Mouse (Mus musculus) left cerebral cortex, adult 2 months (tissue): ENCODE measurements at regions not wholly inside any gene's neighbourhood (a gene's known extent, or its start where the extent isn't known, plus 50 kb on each side); places are given as distances from the start of the nearest gene placed in this dataset.

Experiments used
- DNase-seq, 2 experiments: peaks; one replicate each; pipeline ENCODE4 v3.0.0; 2021 to 2022; ENCODE audit warnings: low spot score in 2 of 2, mixed read lengths in 1 of 2; ENCODE audit errors: extremely low spot score in 1 of 2
- H3K27ac ChIP-seq: fragments of 200-600 bp; 2 replicates; pipeline ENCODE4 v1.8.1; 2022
- H3K4me3 ChIP-seq: fragments of 200-600 bp; 2 replicates; pipeline ENCODE4 v1.8.1; 2022
- CTCF ChIP-seq: fragments of 200-600 bp; IDR thresholded peaks from 2 replicates; pipeline ENCODE4 v1.8.1; 2022; ENCODE audit warnings: antibody characterized with exemption, mild to moderate bottlenecking, moderate library complexity
- intact Hi-C: fragments of 180-260 bp; cut with DNase I; formaldehyde crosslinking; loops from one replicate; pipeline ENCODE4 v1.15.1; 2025

DNA sequence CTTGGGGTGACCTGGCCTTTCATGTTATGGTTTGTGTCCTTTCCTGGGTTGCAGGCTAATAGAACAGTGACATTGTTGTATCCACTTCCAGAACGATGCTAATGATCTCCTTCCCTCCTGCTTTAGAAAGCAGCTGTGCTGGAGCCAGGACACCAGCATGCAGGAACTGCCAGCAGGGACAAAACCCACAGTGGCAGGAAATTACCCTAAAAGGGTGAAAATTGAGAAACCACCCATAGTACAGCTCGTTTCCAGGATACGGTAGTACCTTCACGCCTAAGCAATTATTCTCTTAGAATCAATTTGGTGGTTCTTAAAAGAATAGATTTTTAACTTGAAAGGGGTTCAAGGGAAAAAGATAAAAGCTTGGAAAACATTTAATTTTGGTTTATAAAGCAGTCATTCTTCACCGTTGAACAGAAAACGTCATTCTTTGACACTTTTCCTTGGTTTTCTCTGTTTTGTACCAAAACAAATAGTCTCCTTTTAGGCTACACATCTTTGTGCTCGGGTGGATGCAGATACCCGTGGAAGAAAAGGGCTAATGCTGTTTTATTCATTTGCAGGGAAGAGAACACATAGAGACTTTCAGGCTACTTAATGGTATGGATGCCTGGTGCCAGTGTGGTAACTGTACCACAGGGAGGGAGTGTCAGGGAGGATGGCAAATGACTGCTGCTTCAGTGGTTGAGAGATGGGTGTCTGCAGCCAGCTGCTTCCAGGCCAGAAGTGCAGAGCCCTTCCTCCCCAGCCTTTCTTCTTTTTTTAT, 394.5 kb downstream of the Igsf11 start:
- DNase-seq = no peak
- TF ChIP-seq CTCF = no peak
- Histone ChIP-seq H3K27ac (no peak overlapping the region), H3K4me3 (no peak overlapping the region)
- intact Hi-C loops = no loop called here

DNA sequence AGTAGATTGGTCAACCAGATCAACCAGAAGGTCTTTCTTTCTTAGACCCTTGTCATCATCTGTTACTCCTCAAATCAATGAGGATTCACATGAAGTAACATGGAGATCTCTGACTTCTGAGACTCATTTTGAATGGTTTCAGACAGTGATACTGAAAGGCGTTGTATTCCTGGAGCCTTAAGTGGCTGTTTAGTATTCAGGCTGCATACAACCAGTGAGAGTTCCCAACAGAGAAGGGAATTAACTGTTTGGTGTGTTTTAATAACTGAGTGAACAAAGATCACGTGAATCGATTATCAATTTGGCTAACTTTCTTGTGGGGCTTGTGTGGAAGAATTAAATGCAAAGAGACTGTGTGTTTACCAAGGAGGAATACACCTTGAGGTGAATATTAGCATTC, 406.4 kb downstream of the Igsf11 start:
- Histone ChIP-seq H3K4me3 (no peak overlapping the region), H3K27ac (no peak overlapping the region)
- intact Hi-C loops = no loop called here
- no peak for DNase-seq
- no peak for TF ChIP-seq CTCF

DNA sequence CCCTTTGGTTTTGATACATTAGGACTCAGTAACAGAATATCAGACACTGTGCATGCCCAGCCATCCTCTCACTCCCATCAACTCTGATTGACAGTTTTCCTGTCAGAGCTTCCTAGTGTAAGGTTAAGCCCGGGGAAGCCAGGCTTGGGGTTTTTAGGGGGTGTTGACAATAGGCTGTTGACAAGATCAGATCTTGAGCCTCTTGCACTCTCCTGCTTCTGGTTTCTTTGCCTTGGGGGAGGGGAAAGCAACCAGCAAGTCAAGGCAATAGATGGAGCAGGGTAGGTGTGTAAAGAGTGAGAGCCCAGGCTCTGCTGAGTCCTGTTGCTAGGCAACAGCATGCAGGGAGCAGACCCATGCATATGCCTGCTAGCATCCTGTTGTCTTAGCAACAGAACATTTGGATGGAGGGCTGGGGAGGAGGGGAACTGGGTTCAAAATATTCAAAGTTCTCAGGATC, 410.5 kb downstream of the Igsf11 start:
- DNase-seq = peak; percentile 49 to 65
- H3K4me3 ChIP-seq = no peak overlapping the region
- H3K27ac ChIP-seq = peak overlapping the region; percentile 66; the same call in 1 of the 2 replicates
- no peak for TF ChIP-seq CTCF
- intact Hi-C loops = no loop called here

GRCm38 (mm10) chr16:39303371-39303770, 410.9 kb downstream of the Igsf11 start:
- intact Hi-C loops = no loop called here
- Histone ChIP-seq H3K27ac (no peak overlapping the region; the same call in 1 of the 2 replicates), H3K4me3 (no peak overlapping the region)
- no peak for TF ChIP-seq CTCF
- DNase-seq = no peak

DNA sequence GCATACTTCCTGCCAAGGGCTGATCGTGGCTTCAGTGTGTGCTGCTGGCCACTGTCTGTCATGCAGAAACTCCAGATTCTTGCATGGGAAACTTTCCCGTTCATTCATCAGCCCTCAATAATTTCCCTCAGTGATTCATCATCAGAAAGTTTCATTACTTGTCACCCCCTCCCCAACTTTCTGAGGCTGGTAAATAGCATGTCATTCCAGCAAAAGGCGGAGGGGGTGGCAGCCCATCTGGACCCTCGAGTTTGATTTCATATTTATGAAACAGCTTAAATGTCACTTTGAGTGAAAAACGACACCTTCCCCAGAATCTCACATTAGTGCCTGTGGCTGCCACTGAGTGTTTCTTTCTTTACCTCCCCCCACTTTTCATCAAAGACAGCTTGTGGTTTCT, 415.5 kb downstream of the Igsf11 start:
- intact Hi-C loops = no loop called here
- Histone ChIP-seq H3K27ac (no peak overlapping the region), H3K4me3 (no peak overlapping the region)
- no peak for TF ChIP-seq CTCF
- DNase-seq = no peak

- H3K27ac ChIP-seq = 0 out of 2 replicates have a peak overlapping the region, but pooled peaks have one; percentile 40
- peak; percentile 90 for TF ChIP-seq CTCF
- DNase-seq = peak; percentile 85 to 86
- H3K4me3 ChIP-seq = no peak overlapping the region
- intact Hi-C loops = loop anchor here (2.0 to 5.0 kb wide), 2 partner anchors 205 to 668 kb away; partner anchors contain the start of gene Lsamp
Observed at GRCm38 (mm10) chr16:39316752-39317594, 424.5 kb downstream of the Igsf11 start.

DNA sequence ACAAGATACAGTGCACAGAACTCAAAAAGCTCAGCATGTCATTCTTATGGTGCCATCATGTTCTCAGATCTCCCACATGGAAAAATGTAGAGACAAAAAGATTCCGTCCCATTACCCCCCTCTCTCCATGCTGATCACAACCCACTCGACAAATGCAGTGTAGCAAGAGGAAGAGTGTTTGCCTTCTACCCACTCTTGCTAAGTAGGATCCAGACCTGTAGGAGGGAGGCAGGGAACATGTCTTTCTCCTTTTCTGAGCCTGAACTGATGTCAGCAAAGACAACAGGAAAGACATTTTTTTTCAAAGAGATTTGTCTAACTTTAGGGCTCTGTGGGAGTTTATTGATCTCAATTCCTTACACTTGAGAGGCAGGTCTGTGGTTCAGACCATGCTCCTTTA, 433.2 kb downstream of the Igsf11 start:
- intact Hi-C loops = loop anchor here (5.0 to 10.0 kb wide), 3 partner anchors 122 to 539 kb away; no protein-coding TSS in a partner anchor
- Histone ChIP-seq H3K27ac (no peak overlapping the region), H3K4me3 (no peak overlapping the region)
- DNase-seq = no peak
- TF ChIP-seq CTCF = no peak

GRCm38 (mm10) chr16:39363657-39364056, 471.2 kb downstream of the Igsf11 start:
- Histone ChIP-seq H3K27ac (no peak overlapping the region), H3K4me3 (no peak overlapping the region)
- peak; percentile 22; the same call in 1 of the 2 replicates for TF ChIP-seq CTCF
- intact Hi-C loops = loop anchor here (5.0 kb wide), 1 partner anchor 256 kb away; no protein-coding TSS in a partner anchor
- DNase-seq = no peak

DNA sequence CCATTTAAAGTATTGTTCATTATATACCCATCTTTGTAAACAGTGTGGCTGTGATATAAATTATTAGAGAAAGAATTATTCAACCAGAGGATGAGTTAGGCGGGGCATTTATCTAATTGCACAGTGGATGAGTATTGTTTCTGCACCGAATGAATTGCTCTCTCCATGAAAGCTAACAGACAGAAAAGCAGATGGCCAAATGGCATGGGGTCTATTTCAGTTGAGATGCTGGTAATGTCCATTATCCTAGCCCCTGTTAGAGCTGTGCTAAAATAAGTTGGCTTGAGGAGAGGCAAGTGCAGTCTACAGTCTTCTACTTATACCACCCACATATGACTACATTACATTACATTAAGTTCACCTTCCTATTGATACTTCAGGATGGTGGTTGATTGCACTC, 475.8 kb downstream of the Igsf11 start:
- no peak overlapping the region for H3K4me3 ChIP-seq
- no peak overlapping the region for H3K27ac ChIP-seq
- no peak for DNase-seq
- intact Hi-C loops = no loop called here
- TF ChIP-seq CTCF = no peak

- intact Hi-C loops = no loop called here
- Histone ChIP-seq H3K4me3 (no peak overlapping the region), H3K27ac (no peak overlapping the region)
- peak in 1 of 2 experiments; percentile 35 for DNase-seq
- no peak; the same call in 1 of the 2 replicates for TF ChIP-seq CTCF
Observed at GRCm38 (mm10) chr16:39374616-39375015, 482.1 kb downstream of the Igsf11 start.

- no peak overlapping the region for H3K27ac ChIP-seq
Observed at GRCm38 (mm10) chr16:39379959-39380358, 487.5 kb downstream of the Igsf11 start.

DNA sequence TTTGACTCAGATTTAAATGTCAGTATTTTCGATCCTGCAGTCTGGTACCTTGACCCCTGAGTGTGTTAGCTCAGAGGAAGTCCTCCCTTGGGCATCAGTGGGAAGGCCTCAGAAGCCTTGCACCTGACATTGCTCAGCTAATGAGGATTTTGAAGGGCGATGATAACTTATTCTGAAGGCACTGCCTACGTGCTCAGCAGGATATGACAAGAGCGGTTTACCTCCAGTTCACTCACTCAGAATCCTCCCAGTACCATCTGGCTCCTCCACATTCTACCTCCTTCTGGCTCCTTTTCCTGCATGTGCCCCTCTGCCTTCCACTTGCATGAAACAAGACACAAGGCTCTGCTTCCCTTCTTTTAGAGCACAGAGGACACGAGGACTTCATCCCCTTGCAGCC, 497.5 kb downstream of the Igsf11 start:
- DNase-seq = no peak
- Histone ChIP-seq H3K4me3 (no peak overlapping the region), H3K27ac (no peak overlapping the region)
- intact Hi-C loops = no loop called here
- no peak for TF ChIP-seq CTCF

More at GRCm38 (mm10) chr16:39379959-39380358, 487.5 kb downstream of the Igsf11 start:
- no peak overlapping the region for H3K4me3 ChIP-seq
- TF ChIP-seq CTCF = no peak
- no peak for DNase-seq
- intact Hi-C loops = no loop called here
